Mouse (Mus musculus) ES-E14 (cell line): ENCODE measurements around the gene Slit3. TPM values are rescaled to one million over a fixed set of nuclear protein-coding genes. Genes with fewer than 3 reads are reported as not detected.

Source experiments
- DNase-seq: peaks from one replicate; pipeline ENCODE4 v3.0.0-alpha.2; 2013; ENCODE audit warnings: low read depth, low spot score
- H3K27ac ChIP-seq: 2 replicates; pipeline ENCODE4 v1.5.1; 2012; ENCODE audit warnings: low read depth, mild to moderate bottlenecking, low read length, moderate library complexity, mixed read lengths; ENCODE audit not compliant: poor library complexity, insufficient read depth, severe bottlenecking
- H3K36me3 ChIP-seq: 2 replicates; pipeline ENCODE4 v1.6.1; 2012; ENCODE audit warnings: mild to moderate bottlenecking, low read length, moderate library complexity, mixed read lengths; ENCODE audit not compliant: control insufficient read depth, poor library complexity, insufficient read depth, severe bottlenecking
- H3K4me1 ChIP-seq, 2 experiments: fragments of 150-350 bp in 1 of 2; sonication (generic) in 1 of 2; 2 replicates each; pipeline ENCODE4 v1.6.1; 2012; ENCODE audit warnings: low read length in 2 of 2, mild to moderate bottlenecking in 1 of 2, mixed read lengths in 1 of 2; ENCODE audit not compliant: control insufficient read depth in 2 of 2, insufficient read depth in 2 of 2, poor library complexity in 1 of 2
- H3K4me3 ChIP-seq, 2 experiments: fragments of 150-350 bp in 1 of 2; sonication (generic) in 1 of 2; 2 replicates each; pipeline ENCODE4 v1.5.1; 2012; ENCODE audit warnings: low read length in 2 of 2, low read depth in 1 of 2, mild to moderate bottlenecking in 1 of 2, mixed read lengths in 1 of 2; ENCODE audit not compliant: insufficient read depth in 1 of 2, poor library complexity in 1 of 2, severe bottlenecking in 1 of 2
- H3K9ac ChIP-seq: 2 replicates; pipeline ENCODE4 v1.6.1; 2012; ENCODE audit warnings: low read depth, mild to moderate bottlenecking, low read length, mixed read lengths; ENCODE audit not compliant: poor library complexity, insufficient read depth, severe bottlenecking
- H3K9me3 ChIP-seq: fragments of 150-350 bp; sonication (generic); 2 replicates; pipeline ENCODE4 v1.6.1; 2012; ENCODE audit warnings: low read depth, mild to moderate bottlenecking, low read length; ENCODE audit not compliant: control insufficient read depth, insufficient read depth
- CHD2 ChIP-seq: IDR thresholded peaks from 2 replicates; pipeline ENCODE4 v1.6.1; 2014; ENCODE audit warnings: mild to moderate bottlenecking, low read depth, low read length, inconsistent platforms
- HCFC1 ChIP-seq: IDR thresholded peaks from 2 replicates; pipeline ENCODE4 v1.6.1; 2012; ENCODE audit warnings: low read length, inconsistent platforms, borderline replicate concordance; ENCODE audit not compliant: insufficient read depth
- MAFK ChIP-seq: IDR thresholded peaks from 2 replicates; pipeline ENCODE4 v1.6.1; 2014; ENCODE audit warnings: mild to moderate bottlenecking, low read depth, low read length, inconsistent platforms; ENCODE audit not compliant: insufficient read depth
- ZC3H11A ChIP-seq: IDR thresholded peaks from 2 replicates; pipeline ENCODE4 v1.6.1; 2012; ENCODE audit warnings: low read depth, mild to moderate bottlenecking, inconsistent platforms, low read length, borderline replicate concordance
- ZNF384 ChIP-seq: IDR thresholded peaks from 2 replicates; pipeline ENCODE4 v1.6.1; 2012; ENCODE audit warnings: low read depth, low read length, inconsistent platforms
- in situ Hi-C, 2 experiments: fragments of 600-800 bp; cut with MboI; formaldehyde crosslinking; loops; one replicate each; pipeline ENCODE4 v1.15.1; 2025; ENCODE audit warnings: low sequenced_read_pairs in 2 of 2, inconsistent platforms in 1 of 2; ENCODE audit not compliant: unreplicated experiment in 2 of 2
- total RNA-seq: library from RNA; depleted of rRNA; stranded (reverse); fragments of 300-350 nt; gene quantifications from 2 replicates; pipeline ENCODE4 v1.2.3, GENCODE M21; 2012

Gene Slit3
- total RNA-seq, 1 experiment, result 3.7 TPM

DNA sequence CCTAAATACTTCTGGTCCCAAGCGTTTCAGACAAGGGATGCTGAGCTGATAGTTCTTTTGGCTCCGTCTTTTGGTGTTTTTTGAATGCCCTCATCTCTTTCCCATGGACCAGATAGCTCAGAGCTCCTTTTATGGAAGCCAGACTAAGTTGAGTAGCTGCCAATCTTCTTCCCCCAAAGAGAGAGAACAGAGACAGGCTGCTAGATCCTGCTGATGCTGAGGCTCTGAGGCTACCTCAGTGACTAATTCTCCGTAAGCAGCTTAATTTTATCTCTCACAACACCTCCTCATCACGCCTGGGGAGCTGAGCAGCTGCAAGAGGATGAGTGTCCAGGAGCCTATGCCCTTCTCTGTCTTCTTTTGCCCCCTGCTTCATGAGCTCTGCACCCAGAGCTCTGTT is 486.2 kb downstream of the Slit3 start:
- H3K9me3 ChIP-seq, result no peaks in the 10 kb centered on the region
- no peaks in the 10 kb centered on the region for H3K4me1 ChIP-seq
- in situ Hi-C loops, result no loop called here
- H3K27ac ChIP-seq, result no peak overlapping the region
- H3K36me3 ChIP-seq, result no peaks in the 10 kb centered on the region
- no peak for DNase-seq
- no peak for TF ChIP-seq HCFC1
- TF ChIP-seq CHD2, result no peak
- TF ChIP-seq MAFK, result no peak
- TF ChIP-seq ZNF384, result no peak
- no peak for TF ChIP-seq ZC3H11A
- H3K4me3 ChIP-seq, result no peak overlapping the region
- no peak overlapping the region for H3K9ac ChIP-seq

DNA sequence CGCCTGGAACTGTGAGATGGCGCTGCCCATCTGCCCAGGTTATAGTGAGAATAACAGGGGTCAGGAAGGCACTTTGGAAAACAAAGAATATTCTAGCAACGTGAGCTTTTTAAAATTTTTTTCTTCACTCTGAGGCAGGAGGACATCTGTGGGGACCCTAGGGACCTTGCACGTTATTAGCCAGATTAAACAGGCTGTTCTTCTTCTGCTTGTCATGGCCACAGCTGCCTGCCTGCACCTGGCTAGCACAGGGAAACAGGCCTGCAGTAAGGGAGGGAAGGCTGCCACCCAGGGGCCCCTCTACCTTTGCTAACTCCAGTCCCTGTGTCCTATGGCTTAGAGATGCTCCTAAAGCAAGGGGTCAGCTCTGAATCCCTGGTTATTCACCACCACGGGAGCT is 487.8 kb downstream of the Slit3 start:
- Histone ChIP-seq H3K4me3 (no peak overlapping the region), H3K36me3 (no peaks in the 10 kb centered on the region), H3K4me1 (no peaks in the 10 kb centered on the region), H3K9ac (no peak overlapping the region), H3K27ac (no peak overlapping the region), H3K9me3 (no peaks in the 10 kb centered on the region)
- DNase-seq, result no peak
- TF ChIP-seq ZC3H11A, result no peak
- no peak for TF ChIP-seq HCFC1
- TF ChIP-seq ZNF384, result no peak
- no peak for TF ChIP-seq MAFK
- TF ChIP-seq CHD2, result no peak
- in situ Hi-C loops, result no loop called here

DNA sequence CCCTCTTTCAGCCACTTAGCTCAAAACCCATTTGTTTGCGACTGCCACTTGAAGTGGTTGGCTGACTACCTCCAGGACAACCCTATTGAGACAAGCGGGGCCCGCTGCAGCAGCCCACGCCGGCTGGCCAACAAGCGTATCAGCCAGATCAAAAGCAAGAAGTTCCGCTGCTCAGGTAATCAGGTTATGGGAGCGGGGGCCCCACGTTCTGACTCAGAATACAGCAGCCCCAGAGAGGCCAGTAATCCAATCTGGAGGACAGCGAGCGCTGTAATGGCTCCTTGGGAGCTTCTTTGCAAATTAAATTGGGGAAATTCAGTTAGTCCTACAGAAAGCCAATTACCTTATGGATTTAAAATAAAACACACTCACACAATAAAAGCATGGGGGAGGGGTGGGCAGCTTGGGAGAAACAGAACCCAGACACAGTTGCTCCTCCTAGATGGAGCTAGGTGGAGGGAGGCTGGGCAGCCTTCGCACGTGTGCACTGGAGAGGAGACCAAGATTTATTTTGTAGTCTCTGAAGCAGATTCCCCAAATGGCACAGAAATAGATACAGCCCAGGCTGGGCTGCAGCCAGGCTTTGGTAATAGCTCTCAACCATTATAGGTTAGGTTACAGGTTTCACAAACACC is 491.4 kb downstream of the Slit3 start:
- DNase-seq, result no peak
- Histone ChIP-seq H3K4me3 (no peak overlapping the region), H3K9me3 (no peaks in the 10 kb centered on the region), H3K9ac (no peak overlapping the region), H3K36me3 (no peaks in the 10 kb centered on the region), H3K27ac (no peak overlapping the region), H3K4me1 (no peaks in the 10 kb centered on the region)
- no peak for TF ChIP-seq HCFC1
- TF ChIP-seq ZNF384, result no peak
- TF ChIP-seq ZC3H11A, result no peak
- TF ChIP-seq CHD2, result no peak
- no peak for TF ChIP-seq MAFK
- in situ Hi-C loops, result no loop called here

DNA sequence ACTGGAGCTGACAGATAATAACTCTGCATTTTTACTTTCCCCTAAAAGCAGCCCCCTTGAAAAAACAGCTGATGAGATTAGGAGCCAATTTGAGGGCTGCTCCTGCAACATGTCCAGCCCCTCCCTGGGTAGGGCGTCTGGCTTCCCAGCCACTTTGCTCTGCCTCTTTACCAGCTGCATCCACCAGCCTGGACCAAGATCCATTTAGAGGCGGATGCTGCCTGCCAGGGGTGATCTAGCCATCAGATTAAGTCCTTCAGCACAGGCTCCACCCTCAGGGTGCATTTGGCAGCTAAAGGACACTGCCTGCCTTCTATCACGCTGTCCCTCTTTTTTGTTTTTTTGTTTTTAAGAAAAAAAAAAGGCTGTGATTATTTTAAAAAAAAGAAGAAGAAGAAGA is 493.5 kb downstream of the Slit3 start:
- Histone ChIP-seq H3K36me3 (no peaks in the 10 kb centered on the region), H3K27ac (no peak overlapping the region), H3K9me3 (no peaks in the 10 kb centered on the region), H3K4me3 (no peak overlapping the region), H3K9ac (no peak overlapping the region), H3K4me1 (no peaks in the 10 kb centered on the region)
- in situ Hi-C loops, result no loop called here
- DNase-seq, result no peak
- no peak for TF ChIP-seq ZC3H11A
- TF ChIP-seq HCFC1, result no peak
- TF ChIP-seq ZNF384, result no peak
- TF ChIP-seq CHD2, result no peak
- no peak for TF ChIP-seq MAFK

DNA sequence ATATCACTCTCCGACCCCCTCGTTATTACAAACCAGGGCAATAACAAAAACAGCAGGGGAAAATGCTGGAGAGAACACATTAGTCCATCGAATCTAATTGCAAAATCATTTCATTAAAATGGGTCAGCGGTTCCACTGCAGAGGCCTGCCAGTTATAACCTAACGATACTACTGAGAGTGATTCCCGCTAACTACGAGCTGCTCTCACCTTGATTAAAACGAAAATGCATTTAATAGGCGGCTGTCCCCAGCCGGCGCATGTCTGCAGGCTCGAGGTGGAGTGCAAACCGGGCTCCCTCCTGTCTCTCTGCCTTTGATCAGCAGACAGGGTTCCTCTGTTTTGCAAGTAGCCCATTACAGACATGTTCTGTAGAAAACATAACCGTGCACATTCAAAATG is 498.4 kb downstream of the Slit3 start:
- TF ChIP-seq MAFK (no peak), ZC3H11A (no peak), ZNF384 (no peak), HCFC1 (no peak), CHD2 (no peak)
- Histone ChIP-seq H3K9ac (no peak overlapping the region), H3K9me3 (no peaks in the 10 kb centered on the region), H3K4me1 (no peaks in the 10 kb centered on the region), H3K27ac (no peak overlapping the region), H3K36me3 (no peaks in the 10 kb centered on the region), H3K4me3 (no peak overlapping the region)
- no peak for DNase-seq
- in situ Hi-C loops, result no loop called here
